Mouse (Mus musculus) urinary bladder, postnatal 36 days (tissue): ENCODE data around the gene Dvl2.

ENCODE experiments used
- DNase-seq, 2 experiments: peaks; one replicate each; pipeline ENCODE4 v3.0.0; 2022; ENCODE audit warnings: low spot score in 2 of 2, mixed read lengths in 1 of 2

Dvl2 gene

GRCm38 (mm10) chr11:69981141-69981762, 19.1 kb upstream of the Dvl2 start, which contains the start of gene Ctdnep1:
Ctdnep1 (plus strand) TSS chr11:69981156.
- no peak for DNase-seq

GRCm38 (mm10) chr11:69982225-69982624, 18.2 kb upstream of the Dvl2 start, which contains the start of gene Elp5:
Elp5 (minus strand) TSS chr11:69982517.
- DNase-seq, result no peak

DNA sequence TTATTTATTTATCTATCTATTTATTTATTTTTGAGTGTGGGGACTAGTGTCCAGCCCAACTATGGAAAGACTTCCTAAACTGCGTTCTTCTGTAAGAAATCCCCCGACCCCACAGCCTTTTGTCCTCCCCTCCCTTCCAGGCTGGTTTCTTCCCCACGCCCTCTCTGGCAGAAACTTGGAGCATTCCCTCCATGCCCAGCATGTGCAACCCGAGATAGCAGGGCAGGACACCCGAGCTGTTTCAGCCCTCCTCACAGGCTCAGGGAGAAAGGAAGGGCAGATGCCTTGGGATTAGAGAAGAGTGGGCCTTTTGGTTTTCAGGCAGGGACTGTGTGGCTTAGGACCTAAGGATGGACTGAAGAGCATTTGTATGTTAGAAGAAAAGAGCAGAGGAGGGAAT, 17.5 kb upstream of the Dvl2 start:
- DNase-seq, result no peak

- DNase-seq, result no peak
Observed at GRCm38 (mm10) chr11:69983377-69983776, 17.0 kb upstream of the Dvl2 start.

DNA sequence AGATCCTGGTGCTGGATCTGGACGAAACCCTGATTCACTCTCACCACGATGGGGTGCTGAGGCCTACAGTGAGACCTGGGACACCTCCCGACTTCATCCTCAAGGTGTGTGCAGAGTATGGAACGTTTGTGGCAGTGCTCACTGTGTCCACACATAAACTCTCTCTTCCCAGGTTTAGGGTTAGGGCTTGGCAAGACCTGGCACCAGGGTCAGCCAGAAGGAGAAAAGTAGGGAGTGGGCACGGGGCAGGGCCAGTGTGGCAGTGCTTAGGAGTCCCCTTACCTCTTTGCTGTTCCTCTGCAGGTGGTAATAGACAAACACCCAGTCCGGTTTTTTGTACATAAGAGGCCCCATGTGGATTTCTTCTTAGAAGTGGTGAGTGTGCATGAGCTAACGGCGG, 16.0 kb upstream of the Dvl2 start:
- DNase-seq, result no peak

DNA sequence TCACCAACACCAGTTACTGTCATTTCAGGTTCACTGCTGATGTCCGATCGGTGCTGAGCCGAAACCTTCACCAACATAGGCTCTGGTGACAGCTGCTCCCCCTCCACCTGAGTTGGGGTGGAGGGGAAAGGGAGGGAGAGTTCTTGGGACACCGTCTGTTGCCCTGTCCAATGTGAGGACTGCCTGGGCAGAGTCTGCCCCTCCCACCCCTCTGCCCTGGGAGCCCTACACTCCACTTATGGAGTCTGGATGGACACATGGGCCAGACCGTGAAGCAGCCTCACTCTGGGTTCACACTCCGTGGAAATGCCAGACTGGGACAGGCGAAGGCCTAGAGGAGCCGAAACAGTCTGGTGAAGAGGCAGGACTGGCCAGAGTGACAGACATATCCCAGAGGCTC, 10.4 kb upstream of the Dvl2 start:
- DNase-seq, result no peak

- peak; percentile 94 to 96 for DNase-seq
Observed at GRCm38 (mm10) chr11:69990850-69991691, 9.3 kb upstream of the Dvl2 start, which contains the start of gene Gabarap. Gabarap (plus strand) TSS chr11:69991143.

- DNase-seq, result no peak
Observed at GRCm38 (mm10) chr11:69991711-69992110, 8.7 kb upstream of the Dvl2 start.

GRCm38 (mm10) chr11:69992396-69992795, 8.0 kb upstream of the Dvl2 start:
- no peak for DNase-seq

GRCm38 (mm10) chr11:69992932-69993331, 7.5 kb upstream of the Dvl2 start:
- DNase-seq, result no peak

- no peak for DNase-seq
Observed at GRCm38 (mm10) chr11:69994401-69995090, 5.8 kb upstream of the Dvl2 start.

DNA sequence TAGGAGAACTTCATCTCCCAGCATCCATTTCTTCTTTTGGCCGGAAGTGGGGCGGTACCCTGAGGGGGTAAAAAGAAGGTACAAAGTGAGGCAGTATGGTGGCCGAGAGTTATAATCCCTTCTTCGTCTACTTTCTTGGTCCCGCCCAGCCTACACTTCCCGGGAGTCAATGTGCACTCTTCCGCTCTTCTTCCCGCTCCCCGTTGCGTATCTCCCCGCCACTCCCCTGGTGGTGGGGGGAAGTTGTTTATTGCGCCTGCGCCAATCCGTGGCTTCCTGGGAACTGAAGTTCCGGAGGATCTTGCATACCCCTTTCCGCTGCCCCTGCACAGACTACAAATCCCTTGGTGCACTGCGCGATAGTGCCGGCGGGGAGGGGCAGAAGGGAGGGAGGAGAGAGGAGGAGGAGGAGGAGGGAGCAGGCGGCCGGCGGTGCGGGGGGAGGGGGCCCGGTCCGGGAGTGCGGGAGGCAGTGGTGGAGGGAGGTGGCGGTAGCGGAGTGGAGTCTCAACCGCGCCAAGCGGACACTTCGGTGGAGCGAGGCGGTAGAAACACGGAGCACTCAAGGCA, 4.9 kb upstream of the Dvl2 start, which contains the start of gene Phf23:
Phf23 (plus strand) TSS at position 387 of the 570 bp plus-strand sequence.
- peak; percentile 94 to 98 for DNase-seq

GRCm38 (mm10) chr11:69996161-69997061, 4.0 kb upstream of the Dvl2 start:
- DNase-seq, result peak in 1 of 2 experiments; percentile 37

DNA sequence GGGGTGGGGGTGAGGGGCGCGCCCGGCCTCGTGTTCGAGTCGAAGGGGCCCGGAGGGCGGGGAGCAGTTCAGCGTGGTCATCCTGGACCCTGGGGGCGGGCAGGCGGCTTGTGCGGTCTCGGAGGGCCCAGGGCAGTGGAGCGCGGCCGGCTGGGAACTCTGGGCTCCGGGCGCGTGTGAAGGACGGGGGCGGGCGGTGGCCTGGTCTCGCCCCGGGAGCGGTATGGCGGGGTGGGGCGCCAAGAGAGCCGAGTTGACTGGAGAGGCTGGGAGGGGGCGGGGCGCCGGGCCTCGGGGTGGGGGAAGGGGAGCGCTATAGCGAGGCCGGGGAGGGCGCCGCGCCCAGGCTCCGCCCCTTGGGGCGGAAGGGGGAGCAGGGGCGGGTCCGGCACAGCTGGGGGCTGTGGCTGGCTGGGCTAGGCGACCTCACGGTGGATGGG, 3.3 kb upstream of the Dvl2 start:
- DNase-seq, result peak; percentile 86 to 92

- DNase-seq, result no peak
Observed at GRCm38 (mm10) chr11:69998567-69999491, 1.6 kb upstream of the Dvl2 start.

- no peak for DNase-seq
Observed at GRCm38 (mm10) chr11:69999666-70000065, 729 bp upstream of the Dvl2 start.

- DNase-seq, result no peak
Observed at GRCm38 (mm10) chr11:70001159-70001558, 764 bp downstream of the Dvl2 start.

- no peak for DNase-seq
Observed at GRCm38 (mm10) chr11:70001865-70002264, 1.5 kb downstream of the Dvl2 start.

DNA sequence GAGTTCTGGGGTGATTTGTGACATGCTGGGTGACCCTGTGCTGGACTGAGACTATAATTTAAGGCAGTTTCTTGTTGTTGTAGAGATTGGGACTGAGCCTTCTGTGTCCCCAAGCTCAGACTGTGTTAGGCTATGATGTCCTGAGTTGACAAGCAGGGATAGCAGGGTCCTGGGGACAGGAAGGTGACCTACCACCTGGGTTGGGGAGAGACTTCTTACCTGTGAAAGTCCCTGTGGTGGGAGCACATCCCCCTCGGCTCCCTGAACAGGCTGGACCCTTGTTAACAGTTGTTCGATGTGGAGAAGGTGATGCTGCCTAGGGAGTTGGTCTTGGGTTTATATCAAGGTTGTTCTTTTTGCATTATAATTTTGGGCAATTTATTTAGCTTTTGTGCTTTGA, 2.1 kb downstream of the Dvl2 start:
- DNase-seq, result no peak

DNA sequence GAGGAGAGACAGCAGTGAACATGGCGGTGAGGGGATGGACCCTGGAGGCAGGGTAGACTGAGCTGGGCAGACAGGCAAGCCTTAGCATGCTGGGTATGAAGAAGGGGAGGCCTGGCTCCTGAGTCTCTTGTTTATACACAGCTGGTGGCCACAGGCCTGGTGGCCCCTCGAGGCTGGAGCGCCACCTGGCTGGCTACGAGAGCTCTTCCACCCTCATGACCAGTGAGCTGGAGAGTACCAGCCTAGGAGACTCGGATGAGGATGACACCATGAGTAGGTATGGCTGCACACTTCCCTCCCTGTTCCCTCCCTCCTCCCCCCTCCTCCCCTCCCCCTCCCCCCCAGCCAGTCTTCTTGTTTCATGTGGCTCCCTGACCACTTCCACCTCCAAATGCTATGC, 5.1 kb downstream of the Dvl2 start:
- DNase-seq, result no peak
